In the genomic region with DNA sequence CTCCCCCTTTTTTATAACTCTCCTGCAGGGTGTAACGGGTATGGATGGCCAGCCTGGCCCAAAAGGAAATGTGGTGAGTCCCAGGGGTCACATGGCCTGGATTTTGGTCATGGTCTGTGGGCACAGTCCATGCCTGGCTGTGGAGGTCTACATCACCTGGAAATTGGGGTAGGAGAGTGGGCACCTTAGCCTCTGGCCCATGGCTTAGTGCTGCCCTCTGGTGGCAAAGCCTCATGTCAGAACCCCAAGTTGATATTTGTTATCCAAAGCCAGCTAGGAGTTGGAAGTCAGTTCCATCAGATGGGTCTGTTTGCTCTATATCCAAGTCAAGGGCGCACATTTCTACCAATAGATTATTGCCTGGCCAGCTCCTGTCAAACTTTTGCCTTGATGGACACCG, we compare ENCODE assay signal across 8 mouse cellular contexts.
DNase-seq lines count a peak whose midpoint lies in the region; ATAC-seq and TF ChIP-seq lines count a peak whose summit lies in the region.

No protein-coding gene starts in this region.

- TF ChIP-seq POLR2A in kidney, adult 2 months (IDR thresholded peaks at IDR 0.05; ENCODE audit: low read depth, low read length), result no peak

- no peak overlapping the region for H3K4me2 ChIP-seq in liver, embryonic 11.5 days
- H3K4me2 ChIP-seq in embryonic facial prominence, embryonic 12.5 days (replicated peaks), result no peak overlapping the region
- no peak overlapping the region for H3K4me2 ChIP-seq in liver, embryonic 14.5 days (ENCODE audit: low read depth)

- ATAC-seq in liver, embryonic 11.5 days (replicated peaks; ENCODE audit: low FRiP score), result no peak; the same call in 1 of the 2 replicates
- ATAC-seq in embryonic facial prominence, embryonic 12.5 days (ENCODE audit: insufficient number of reproducible peaks, insufficient read depth, low FRiP score, low TSS enrichment), result 0 out of 2 replicates have a peak, but pooled peaks have one; percentile 41
- 0 out of 2 replicates have a peak, but pooled peaks have one; percentile 46 for ATAC-seq in liver, embryonic 14.5 days (ENCODE audit: insufficient read depth)
- no peak for ATAC-seq in monocyte, adult 5-6 weeks (replicated peaks; ENCODE audit: insufficient number of reproducible peaks, low FRiP score, low TSS enrichment, poor library complexity, severe bottlenecking)

- peaks cover 8% of the 10 kb centered on the region for H3K4me1 ChIP-seq in liver, embryonic 11.5 days (replicated peaks; ENCODE audit: control insufficient read depth, insufficient read depth, low read length)
- no peaks in the 10 kb centered on the region for H3K4me1 ChIP-seq in embryonic facial prominence, embryonic 12.5 days
- no peaks in the 10 kb centered on the region for H3K4me1 ChIP-seq in kidney, adult 2 months (ENCODE audit: control insufficient read depth, insufficient read depth, low read length)
- peaks cover 14 to 33% of the 10 kb centered on the region in 2 experiments for H3K4me1 ChIP-seq in liver, embryonic 14.5 days (replicated peaks; ENCODE audit: control insufficient read depth in 2 of 2, insufficient read depth in 2 of 2, low read length in 1 of 2)

- peak; percentile 73 for TF ChIP-seq CTCF in kidney, adult 2 months (conservative IDR thresholded peaks at IDR 0.05; ENCODE audit: insufficient read depth, insufficient read length, low read depth, low read length)
- peak; percentile 96 for TF ChIP-seq CTCF in liver, embryonic 14.5 days (IDR thresholded peaks at IDR 0.05; ENCODE audit: low read depth)

- no peak overlapping the region for H3K4me3 ChIP-seq in liver, embryonic 11.5 days (ENCODE audit: low read depth, low read length)
- H3K4me3 ChIP-seq in embryonic facial prominence, embryonic 12.5 days, result no peak overlapping the region
- no peak overlapping the region for H3K4me3 ChIP-seq in kidney, adult 2 months (ENCODE audit: insufficient read depth, low read depth, low read length)
- no peak overlapping the region for H3K4me3 ChIP-seq in liver, embryonic 14.5 days (ENCODE audit: insufficient read depth in 1 of 2, low read depth in 2 of 2, low read length in 2 of 2)

- DNase-seq in liver, result peak; percentile 87
- DNase-seq in liver, embryonic 11.5 days (ENCODE audit: low spot score), result no peak
- peak; percentile 67 for DNase-seq in adrenal gland, postnatal 25 days
- peak; percentile 56 for DNase-seq in kidney, adult 2 months
- DNase-seq in liver, embryonic 14.5 days (ENCODE audit: low read depth in 3 of 3, low spot score in 3 of 3), result peak; percentile 53 to 59 (median 55)
- DNase-seq in right cerebral cortex, adult 2 months (ENCODE audit: low spot score in 2 of 2), result peak; percentile 67 to 79

- TF ChIP-seq EP300 in liver, embryonic 14.5 days (IDR thresholded peaks at IDR 0.05; ENCODE audit: low read depth), result no peak

- H3K36me3 ChIP-seq in liver, embryonic 11.5 days (ENCODE audit: control insufficient read depth, insufficient read depth, low read length), result peaks cover 6% of the 10 kb centered on the region; the same call in 1 of the 2 replicates
- peaks cover 72% of the 10 kb centered on the region for H3K36me3 ChIP-seq in embryonic facial prominence, embryonic 12.5 days
- H3K36me3 ChIP-seq in kidney, adult 2 months (ENCODE audit: control insufficient read depth, insufficient read depth, low read length), result no peaks in the 10 kb centered on the region
- H3K36me3 ChIP-seq in liver, embryonic 14.5 days (replicated peaks; ENCODE audit: control insufficient read depth, insufficient read depth, low read depth), result no peaks in the 10 kb centered on the region

- no peak overlapping the region for H3K9ac ChIP-seq in liver, embryonic 11.5 days (ENCODE audit: low read depth, low read length)
- H3K9ac ChIP-seq in embryonic facial prominence, embryonic 12.5 days, result no peak overlapping the region
- H3K9ac ChIP-seq in liver, embryonic 14.5 days (replicated peaks), result no peak overlapping the region; the same call in 1 of the 2 replicates

- H3K9me3 ChIP-seq in liver, embryonic 11.5 days (ENCODE audit: control insufficient read depth, low read length), result no peaks in the 10 kb centered on the region
- no peaks in the 10 kb centered on the region for H3K9me3 ChIP-seq in embryonic facial prominence, embryonic 12.5 days
- H3K9me3 ChIP-seq in liver, embryonic 14.5 days (ENCODE audit: control insufficient read depth, low read length), result no peaks in the 10 kb centered on the region

- 47% methylated on average over 3 of the region's 3 CpGs for WGBS in liver, embryonic 11.5 days
- WGBS in embryonic facial prominence, embryonic 12.5 days, result 47% methylated on average over 3 of the region's 3 CpGs
- 56% methylated on average over 3 of the region's 3 CpGs for WGBS in kidney, adult 2 months
- 32% methylated on average over 3 of the region's 3 CpGs for whole genome bisulfite sequencing in liver, embryonic 14.5 days (ENCODE audit: insufficient replicate concordance)

- no peak overlapping the region for H3K27ac ChIP-seq in liver, embryonic 11.5 days (ENCODE audit: low read depth, low read length)
- no peak overlapping the region for H3K27ac ChIP-seq in embryonic facial prominence, embryonic 12.5 days
- H3K27ac ChIP-seq in kidney, adult 2 months (ENCODE audit: insufficient read depth, low read depth, low read length), result no peak overlapping the region
- H3K27ac ChIP-seq in liver, embryonic 14.5 days, result peak overlapping the region; percentile 30

- no peaks in the 10 kb centered on the region for H3K27me3 ChIP-seq in liver, embryonic 11.5 days (replicated peaks; ENCODE audit: control insufficient read depth, insufficient read depth, low read length)
- no peaks in the 10 kb centered on the region for H3K27me3 ChIP-seq in embryonic facial prominence, embryonic 12.5 days
- no peaks in the 10 kb centered on the region for H3K27me3 ChIP-seq in kidney, adult 2 months (replicated peaks; ENCODE audit: control insufficient read depth, insufficient read depth, low read length)
- no peaks in the 10 kb centered on the region for H3K27me3 ChIP-seq in liver, embryonic 14.5 days (ENCODE audit: control insufficient read depth, insufficient read depth, low read length)

Comparison
In these comparisons a context has a peak if more than half of its experiments do, and no peak if none do; other contexts are left out.
1. ATAC-seq: peak in embryonic facial prominence, embryonic 12.5 days (single experiment) and liver, embryonic 14.5 days (single experiment); none in liver, embryonic 11.5 days (single experiment) and monocyte, adult 5-6 weeks (single experiment).